Mouse (Mus musculus): ENCODE measurements at regions not wholly inside any gene's neighbourhood (a gene's known extent, or its start where the extent isn't known, plus 50 kb on each side); places are given as distances from the start of the nearest gene placed in this dataset.

GRCm38 (mm10) chr17:51683318-51683717, 149.8 kb downstream of the Satb1 start:
- no peak for ATAC-seq
- POLR2A ChIA-PET: no interaction called here
- no peaks in the 10 kb centered on the region for H3K27me3 ChIP-seq
- CTCF ChIA-PET: interaction anchor here (0.9 to 1.4 kb wide), 2 partner anchors 11 to 26 kb away, joined by 3 to 4 read pairs; no protein-coding TSS in a partner anchor
- DNase-seq (ENCODE audit: low read depth, low spot score): no peak
- no peak for TF ChIP-seq CTCF (IDR thresholded peaks at IDR 0.05)
- in situ Hi-C loops (cut with MboI; ENCODE audit: low pct_unique_long_range_greater_than_20kb): no loop called here

- DNase-seq (ENCODE audit: low read depth, low spot score) (no peak), ATAC-seq (no peak)
- no peak for TF ChIP-seq CTCF (IDR thresholded peaks at IDR 0.05)
- no peaks in the 10 kb centered on the region for H3K27me3 ChIP-seq
- CTCF ChIA-PET: no interaction called here
- POLR2A ChIA-PET: no interaction called here
- in situ Hi-C loops (cut with MboI; ENCODE audit: low pct_unique_long_range_greater_than_20kb): no loop called here
These were observed 150.7 kb downstream of the Satb1 start for GRCm38 (mm10) chr17:51682368-51682767.

DNA sequence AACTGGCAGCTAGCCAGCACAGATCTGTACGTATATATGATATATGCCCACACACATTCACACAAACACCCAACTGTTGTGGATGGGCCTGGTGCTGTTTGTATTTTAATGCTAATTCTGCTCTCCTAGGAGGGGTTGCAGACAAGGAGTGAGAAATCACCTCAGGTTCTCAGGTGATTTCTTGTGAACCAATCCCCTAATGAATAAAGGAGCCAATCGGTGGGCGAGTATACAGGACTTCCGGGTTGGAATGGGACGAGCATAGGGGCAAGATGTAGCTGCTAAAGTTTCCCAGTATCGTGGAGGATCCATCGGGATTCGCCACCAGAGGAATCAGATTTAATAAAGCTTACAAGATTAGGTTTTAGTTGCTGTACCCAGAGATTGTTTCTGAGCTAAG, 155.6 kb downstream of the Satb1 start:
- H3K27me3 ChIP-seq: no peaks in the 10 kb centered on the region
- in situ Hi-C loops (cut with MboI; ENCODE audit: low pct_unique_long_range_greater_than_20kb): no loop called here
- CTCF ChIA-PET: no interaction called here
- TF ChIP-seq CTCF (IDR thresholded peaks at IDR 0.05): no peak
- no peak for DNase-seq (ENCODE audit: low read depth, low spot score)
- POLR2A ChIA-PET: no interaction called here
- ATAC-seq: no peak

GRCm38 (mm10) chr17:51658408-51658807, 174.7 kb downstream of the Satb1 start:
- in situ Hi-C loops (cut with MboI; ENCODE audit: low pct_unique_long_range_greater_than_20kb): no loop called here
- DNase-seq (ENCODE audit: low read depth, low spot score): no peak
- H3K27me3 ChIP-seq: no peaks in the 10 kb centered on the region
- CTCF ChIA-PET: no interaction called here
- POLR2A ChIA-PET: no interaction called here
- TF ChIP-seq CTCF (IDR thresholded peaks at IDR 0.05): no peak
- ATAC-seq: no peak

DNA sequence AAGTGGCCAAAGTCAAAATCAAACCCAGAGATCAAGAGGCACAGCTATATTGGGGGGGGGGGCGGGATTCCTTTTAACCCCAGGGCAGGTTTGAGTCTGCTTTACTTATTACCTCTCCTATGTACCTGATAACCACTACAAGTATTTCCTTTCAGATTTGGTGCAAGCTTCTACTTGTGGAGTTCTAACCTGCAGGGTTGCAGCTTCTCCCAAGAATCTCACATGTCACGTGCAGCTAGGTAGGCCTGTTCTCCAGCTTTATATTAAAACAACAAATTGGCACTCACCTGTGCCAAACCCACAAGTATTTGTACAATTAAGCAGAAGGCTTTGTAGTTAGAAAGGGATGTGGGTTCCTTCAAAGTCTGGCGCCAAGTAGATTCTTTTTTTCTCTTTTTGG, 179.2 kb downstream of the Satb1 start:
- in situ Hi-C loops (cut with MboI; ENCODE audit: low pct_unique_long_range_greater_than_20kb): no loop called here
- CTCF ChIA-PET: no interaction called here
- H3K27me3 ChIP-seq: no peaks in the 10 kb centered on the region
- POLR2A ChIA-PET: no interaction called here
- no peak for TF ChIP-seq CTCF (IDR thresholded peaks at IDR 0.05)
- no peak for ATAC-seq
- no peak for DNase-seq (ENCODE audit: low read depth, low spot score)

DNA sequence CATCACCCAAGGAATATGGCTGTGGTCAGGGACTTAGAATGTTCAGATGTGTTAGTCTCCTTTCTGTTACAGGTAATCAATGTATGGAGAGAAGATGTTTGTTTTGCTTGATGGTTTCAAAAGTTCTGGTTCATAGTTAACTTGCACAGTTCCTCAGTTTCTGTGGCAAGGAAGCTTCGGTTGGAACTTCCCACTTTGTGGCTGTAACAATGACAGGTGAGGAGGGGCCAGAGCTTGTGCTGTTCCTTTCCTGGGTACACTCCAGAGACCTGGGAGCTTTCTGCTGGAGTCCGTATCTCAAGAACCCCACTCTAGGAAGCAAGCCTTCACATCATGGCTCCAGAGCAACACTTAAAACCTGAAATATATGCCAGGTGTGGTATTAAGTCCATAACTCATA, 181.2 kb downstream of the Satb1 start:
- ChIA-PET CTCF (no interaction called here), POLR2A (no interaction called here)
- in situ Hi-C loops (cut with MboI; ENCODE audit: low pct_unique_long_range_greater_than_20kb): no loop called here

DNA sequence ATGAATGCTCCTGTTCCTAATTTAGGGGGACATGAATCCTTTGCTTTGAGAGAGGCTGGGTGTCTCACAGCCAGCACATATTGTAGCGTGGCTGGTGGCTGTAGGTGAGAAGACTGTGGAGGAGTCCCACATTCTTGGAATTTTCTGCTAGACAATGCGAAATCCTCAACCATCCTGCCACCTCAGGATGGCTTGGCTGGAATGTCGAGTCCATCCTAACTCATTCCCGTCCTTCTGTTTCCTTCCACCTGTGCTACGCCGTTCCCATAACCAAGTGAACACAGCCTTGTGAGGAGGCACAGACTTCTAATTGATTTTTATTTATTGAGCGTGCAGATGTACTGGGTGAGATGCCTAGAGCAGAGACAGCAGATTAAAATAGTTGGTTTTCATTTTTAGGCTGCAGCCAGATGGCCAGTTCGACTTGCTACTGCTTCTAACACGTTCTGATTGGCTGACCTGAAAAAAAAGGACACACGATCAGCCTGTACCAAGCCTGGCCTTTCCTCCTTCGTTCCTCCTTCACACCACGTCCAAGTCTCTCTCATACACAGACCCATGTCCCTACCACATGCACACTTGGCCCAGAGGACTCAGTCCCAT, 183.8 kb downstream of the Satb1 start:
- ChIA-PET POLR2A (no interaction called here), CTCF (interaction anchor here (0.6 kb wide), 1 partner anchor 10 kb away, joined by 3 read pairs; no protein-coding TSS in a partner anchor)
- no peak for ATAC-seq
- DNase-seq (ENCODE audit: low read depth, low spot score): no peak
- in situ Hi-C loops (cut with MboI; ENCODE audit: low pct_unique_long_range_greater_than_20kb): no loop called here
- TF ChIP-seq CTCF (IDR thresholded peaks at IDR 0.05): no peak
- no peaks in the 10 kb centered on the region for H3K27me3 ChIP-seq

More for the DNA sequence above, 181.2 kb downstream of the Satb1 start:
- no peak for TF ChIP-seq CTCF (IDR thresholded peaks at IDR 0.05)
- ATAC-seq (no peak), DNase-seq (ENCODE audit: low read depth, low spot score) (no peak)
- H3K27me3 ChIP-seq: no peaks in the 10 kb centered on the region

- ATAC-seq: no peak
- no peaks in the 10 kb centered on the region for H3K27me3 ChIP-seq
- no peak for DNase-seq (ENCODE audit: low read depth, low spot score)
- POLR2A ChIA-PET: no interaction called here
- TF ChIP-seq CTCF (IDR thresholded peaks at IDR 0.05): no peak
- in situ Hi-C loops (cut with MboI; ENCODE audit: low pct_unique_long_range_greater_than_20kb): no loop called here
- CTCF ChIA-PET: no interaction called here
These were observed 186.7 kb downstream of the Satb1 start for GRCm38 (mm10) chr17:51646416-51646815.

DNA sequence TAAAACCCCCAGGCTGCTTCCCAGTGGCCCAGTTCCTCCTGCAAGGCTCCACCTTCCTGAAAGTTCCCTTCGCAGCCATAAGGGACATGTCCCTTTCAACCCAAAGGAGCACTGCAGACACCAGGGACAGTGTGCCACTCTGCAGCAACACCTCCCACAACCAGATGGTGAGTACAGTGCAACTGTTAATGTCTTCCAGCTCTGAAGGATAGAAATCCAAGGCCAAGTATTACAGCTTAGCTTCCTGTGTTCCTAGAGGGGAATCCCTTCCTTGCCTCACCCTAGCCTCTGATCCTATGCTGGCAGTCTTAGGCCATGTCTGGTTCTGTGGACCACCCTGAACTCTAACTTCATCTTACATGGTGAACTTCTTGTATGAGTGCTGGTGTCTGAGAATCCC, 187.2 kb downstream of the Satb1 start:
- POLR2A ChIA-PET: no interaction called here
- no peak for TF ChIP-seq CTCF (IDR thresholded peaks at IDR 0.05)
- H3K27me3 ChIP-seq: no peaks in the 10 kb centered on the region
- CTCF ChIA-PET: no interaction called here
- in situ Hi-C loops (cut with MboI; ENCODE audit: low pct_unique_long_range_greater_than_20kb): no loop called here
- ATAC-seq (no peak), DNase-seq (ENCODE audit: low read depth, low spot score) (no peak)

- ATAC-seq (no peak), DNase-seq (ENCODE audit: low read depth, low spot score) (no peak)
- in situ Hi-C loops (cut with MboI; ENCODE audit: low pct_unique_long_range_greater_than_20kb): no loop called here
- TF ChIP-seq CTCF (IDR thresholded peaks at IDR 0.05): no peak
- ChIA-PET POLR2A (no interaction called here), CTCF (no interaction called here)
- no peaks in the 10 kb centered on the region for H3K27me3 ChIP-seq
These were observed 190.4 kb downstream of the Satb1 start for GRCm38 (mm10) chr17:51642682-51643081.

GRCm38 (mm10) chr17:51635913-51636312, 197.2 kb downstream of the Satb1 start:
- in situ Hi-C loops (cut with MboI; ENCODE audit: low pct_unique_long_range_greater_than_20kb): no loop called here
- ATAC-seq: no peak
- ChIA-PET CTCF (interaction anchor here (1.5 kb wide), 1 partner anchor 9 kb away, joined by 3 read pairs; no protein-coding TSS in a partner anchor), POLR2A (no interaction called here)
- no peaks in the 10 kb centered on the region for H3K27me3 ChIP-seq
- no peak for DNase-seq (ENCODE audit: low read depth, low spot score)
- no peak for TF ChIP-seq CTCF (IDR thresholded peaks at IDR 0.05)

DNA sequence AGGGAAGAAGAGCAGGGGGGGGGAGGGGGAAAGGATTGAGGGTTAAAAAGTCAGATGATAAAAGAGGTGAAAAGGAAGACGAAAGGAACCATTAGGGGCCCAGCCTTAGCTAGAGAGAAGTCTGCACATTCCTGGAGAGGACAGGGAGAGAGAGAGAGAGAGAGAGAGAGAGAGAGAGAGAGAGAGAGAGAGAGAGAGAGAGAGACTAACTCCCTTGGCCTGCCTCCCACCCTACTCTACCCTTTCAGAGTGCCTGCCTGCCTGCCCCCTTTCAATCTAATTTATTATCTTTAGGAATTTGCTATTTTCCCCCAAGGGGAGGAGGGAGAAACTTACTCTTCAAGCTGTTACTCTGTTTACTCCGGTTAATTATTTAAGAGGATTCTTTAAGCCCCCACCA, 201.5 kb downstream of the Satb1 start:
- H3K27me3 ChIP-seq: no peaks in the 10 kb centered on the region
- ATAC-seq (no peak), DNase-seq (ENCODE audit: low read depth, low spot score) (no peak)
- ChIA-PET CTCF (no interaction called here), POLR2A (no interaction called here)
- no peak for TF ChIP-seq CTCF (IDR thresholded peaks at IDR 0.05)
- in situ Hi-C loops (cut with MboI; ENCODE audit: low pct_unique_long_range_greater_than_20kb): no loop called here
